In the genomic region with DNA sequence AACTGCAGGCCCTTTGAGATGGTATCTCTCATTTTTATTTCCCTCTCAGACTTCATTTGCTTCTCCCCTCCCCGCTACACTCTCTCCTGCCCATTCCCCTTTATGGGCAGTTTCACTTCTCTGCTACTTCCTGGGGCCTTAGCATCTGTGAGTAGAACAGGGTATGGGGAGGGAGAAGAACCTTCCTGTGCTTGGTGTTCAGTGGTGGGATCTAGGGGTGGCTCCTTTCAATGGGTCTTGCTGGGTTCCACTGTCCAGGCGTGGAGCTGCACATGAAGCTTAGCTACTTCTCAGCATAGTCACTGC, we compare ENCODE assay signal across 16 mouse cellular contexts. TPM values are rescaled to one million over a fixed set of nuclear protein-coding genes. Genes with fewer than 3 reads are reported as not detected.
DNase-seq lines count a peak whose midpoint lies in the region; ATAC-seq and TF ChIP-seq lines count a peak whose summit lies in the region.
"Had no signal": no experiment of that assay in that cellular context is flagged by ENCODE, and none has a peak within 500 bp of the region (broad histone marks: within the 10 kb centered on the region; RNA-seq: fewer than 3 reads in every experiment).

No protein-coding gene starts in this region.

- no peak for TF ChIP-seq POLR2A in heart, adult 2 months (IDR thresholded peaks at IDR 0.05; ENCODE audit: insufficient read depth, low read depth, low read length)
- no peak for TF ChIP-seq POLR2A in cortical plate, adult 2 months (IDR thresholded peaks at IDR 0.05; ENCODE audit: extremely low read depth, insufficient read depth, low read length)
- no peak for TF ChIP-seq POLR2A in small intestine, adult 2 months (IDR thresholded peaks at IDR 0.05; ENCODE audit: low read depth, low read length)

- H3K36me3 ChIP-seq in heart, adult 2 months (ENCODE audit: control insufficient read depth, insufficient read depth, low read length) = peaks cover 8% of the 10 kb centered on the region
- H3K36me3 ChIP-seq in lung, embryonic 14.5 days (ENCODE audit: insufficient read depth) = no peaks in the 10 kb centered on the region
- no peaks in the 10 kb centered on the region for H3K36me3 ChIP-seq in small intestine, adult 2 months (ENCODE audit: control insufficient read depth, insufficient read depth, low read length)
- H3K36me3 ChIP-seq in forebrain, embryonic 14.5 days (ENCODE audit: control insufficient read depth, insufficient read depth, low read length) = no peaks in the 10 kb centered on the region
- H3K36me3 ChIP-seq: limb, embryonic 13.5 days; midbrain, embryonic 12.5 days had no signal

- H3K79me2 ChIP-seq in heart, adult 2 months (replicated peaks; ENCODE audit: control insufficient read depth, insufficient read depth, low read length) = no peaks in the 10 kb centered on the region

- no peak for TF ChIP-seq CTCF in heart, adult 2 months (IDR thresholded peaks at IDR 0.05)
- no peak for TF ChIP-seq CTCF in lung, embryonic 14.5 days (IDR thresholded peaks at IDR 0.05; ENCODE audit: low read depth)
- TF ChIP-seq CTCF in cortical plate, adult 2 months (IDR thresholded peaks at IDR 0.05; ENCODE audit: extremely low read depth, insufficient read depth, low read length) = no peak
- TF ChIP-seq CTCF in small intestine, adult 2 months (IDR thresholded peaks at IDR 0.05; ENCODE audit: extremely low read depth, insufficient read length, insufficient replicate concordance, low read depth, low read length) = no peak

- no peaks in the 10 kb centered on the region for H3K9me3 ChIP-seq in lung, embryonic 14.5 days (ENCODE audit: low read depth, low read length)
- H3K9me3 ChIP-seq in forebrain, embryonic 14.5 days (replicated peaks; ENCODE audit: control insufficient read depth, low read length) = no peaks in the 10 kb centered on the region
- H3K9me3 ChIP-seq: limb, embryonic 13.5 days; midbrain, embryonic 12.5 days had no signal

- ATAC-seq in lung, embryonic 14.5 days (ENCODE audit: insufficient read depth) = no peak
- no peak for ATAC-seq in forebrain, embryonic 14.5 days

- H3K4me3 ChIP-seq in heart, adult 2 months = no peak overlapping the region
- no peak overlapping the region for H3K4me3 ChIP-seq in lung, embryonic 14.5 days (ENCODE audit: low read depth, low read length)
- no peak overlapping the region for H3K4me3 ChIP-seq in cortical plate, adult 2 months (ENCODE audit: insufficient read depth, low read length)
- no peak overlapping the region for H3K4me3 ChIP-seq in small intestine, adult 2 months (ENCODE audit: low read depth, low read length)
- H3K4me3 ChIP-seq in forebrain, embryonic 14.5 days (ENCODE audit: low read depth, low read length) = no peak overlapping the region
- H3K4me3 ChIP-seq: limb, embryonic 13.5 days; midbrain, embryonic 12.5 days had no signal

- WGBS in heart, adult 2 months = 73% methylated on average over 2 of the region's 2 CpGs
- WGBS in lung, embryonic 14.5 days = 82% methylated on average over 2 of the region's 2 CpGs
- 68% methylated on average over 2 of the region's 2 CpGs for WGBS in small intestine, adult 2 months
- WGBS in forebrain, embryonic 14.5 days = 84% methylated on average over 2 of the region's 2 CpGs

- no peaks in the 10 kb centered on the region for H3K27me3 ChIP-seq in heart, adult 2 months (ENCODE audit: control insufficient read depth, insufficient read depth, low read length)
- H3K27me3 ChIP-seq in lung, embryonic 14.5 days (ENCODE audit: insufficient read depth, low read length) = no peaks in the 10 kb centered on the region
- H3K27me3 ChIP-seq in small intestine, adult 2 months (ENCODE audit: control insufficient read depth, insufficient read depth, low read length) = no peaks in the 10 kb centered on the region
- no peaks in the 10 kb centered on the region for H3K27me3 ChIP-seq in forebrain, embryonic 14.5 days (replicated peaks; ENCODE audit: control insufficient read depth, insufficient read depth, low read length)
- H3K27me3 ChIP-seq: limb, embryonic 13.5 days; midbrain, embryonic 12.5 days had no signal

- intact Hi-C loops in heart, adult 2 months (cut with DNase I) = no loop called here

- no peak overlapping the region for H3K4me2 ChIP-seq in lung, embryonic 14.5 days
- H3K4me2 ChIP-seq in forebrain, embryonic 14.5 days (ENCODE audit: low read length) = no peak overlapping the region
- H3K4me2 ChIP-seq: limb, embryonic 13.5 days; midbrain, embryonic 12.5 days had no signal

- H3K9ac ChIP-seq in heart, adult 2 months (ENCODE audit: low read depth, low read length) = peak overlapping the region; percentile 35; the same call in 1 of the 2 replicates
- no peak overlapping the region for H3K9ac ChIP-seq in lung, embryonic 14.5 days
- no peak overlapping the region for H3K9ac ChIP-seq in forebrain, embryonic 14.5 days (ENCODE audit: low read length)
- H3K9ac ChIP-seq: limb, embryonic 13.5 days; midbrain, embryonic 12.5 days had no signal

- H3K4me1 ChIP-seq in heart, adult 2 months (ENCODE audit: control insufficient read depth, insufficient read depth, low read length) = peaks cover 39% of the 10 kb centered on the region
- no peaks in the 10 kb centered on the region for H3K4me1 ChIP-seq in lung, embryonic 14.5 days (ENCODE audit: insufficient read depth)
- H3K4me1 ChIP-seq in cortical plate, adult 2 months (ENCODE audit: control insufficient read depth, insufficient read depth, low read length) = no peaks in the 10 kb centered on the region
- peaks cover 68% of the 10 kb centered on the region for H3K4me1 ChIP-seq in small intestine, adult 2 months (ENCODE audit: control insufficient read depth, insufficient read depth, insufficient read length, low read length)
- 0 out of 2 replicates have a peak, but pooled peaks cover 5% of the 10 kb centered on the region for H3K4me1 ChIP-seq in forebrain, embryonic 14.5 days (ENCODE audit: control insufficient read depth, insufficient read depth, low read length)

- no peak for TF ChIP-seq EP300 in heart, adult 2 months (IDR thresholded peaks at IDR 0.05; ENCODE audit: insufficient read depth, low read depth, low read length)

- peak overlapping the region; percentile 90 for H3K27ac ChIP-seq in heart, adult 2 months
- peak overlapping the region; percentile 39; the same call in 1 of the 2 replicates for H3K27ac ChIP-seq in lung, embryonic 14.5 days (ENCODE audit: low read depth)
- H3K27ac ChIP-seq in cortical plate, adult 2 months (ENCODE audit: insufficient read depth, low read length) = peak overlapping the region; percentile 79
- peak overlapping the region; percentile 80 for H3K27ac ChIP-seq in small intestine, adult 2 months (ENCODE audit: insufficient read depth, low read depth, low read length)
- no peak overlapping the region for H3K27ac ChIP-seq in forebrain, embryonic 14.5 days (ENCODE audit: low read depth, low read length)
- H3K27ac ChIP-seq: limb, embryonic 13.5 days; midbrain, embryonic 12.5 days had no signal

- DNase-seq in heart, adult 2 months = peak in 1 of 2 experiments; percentile 20
- DNase-seq in heart, adult 8-10 months (ENCODE audit: low spot score) = no peak
- no peak for DNase-seq in lung, embryonic 14.5 days
- DNase-seq in lung, postnatal 4 days = no peak
- DNase-seq in forebrain, embryonic 14.5 days (ENCODE audit: low spot score) = no peak
- no peak for DNase-seq in adipocyte (ENCODE audit: low spot score)
- DNase-seq: layer of hippocampus, postnatal 36 days; thymus, postnatal 4 days had no signal

RNA-seq across cellular contexts. Expression of a gene that starts 22.8 kb away (rescaled TPM):
- total RNA-seq in heart, adult 2 months (2021) = not detected
- 8.1 TPM in 1 of 2 replicates, not detected in the other for polyA plus RNA-seq in heart, adult 2 months (2012; rRNA removed)
- not detected for total RNA-seq in heart, adult 8-10 months (2022)
- not detected in 2 replicates for polyA plus RNA-seq in lung, embryonic 14.5 days (2014; fragmentation: Nextera tagmentation; extraction: Ambion mirVana)
- polyA plus RNA-seq in cortical plate, adult 2 months (2012; rRNA removed) = not detected in 2 replicates
- polyA plus RNA-seq in small intestine, adult 2 months (2012; rRNA removed) = 3.8 TPM in 1 of 2 replicates, not detected in the other
- polyA plus RNA-seq in forebrain, embryonic 14.5 days (2014; fragmentation: Nextera tagmentation; extraction: Ambion mirVana) = not detected in 2 replicates
- total RNA-seq: adrenal gland, adult 18-20 months; gastrocnemius, adult 18-20 months; layer of hippocampus, postnatal 36 days had no signal
- polyA plus RNA-seq: intestine, embryonic 14.5 days; neural tube, embryonic 11.5 days had no signal

RNA-seq across cellular contexts. Expression of a gene that starts 37.0 kb away (rescaled TPM):
- total RNA-seq in heart, adult 2 months (2021) = 10 to 100 TPM; 42.7 to 44.1 TPM
- 63.0 and 97.8 TPM in 2 replicates for polyA plus RNA-seq in heart, adult 2 months (2012; rRNA removed)
- total RNA-seq in heart, adult 8-10 months (2022) = 10 to 100 TPM; 34.3 to 45.6 (median 40.1) TPM
- polyA plus RNA-seq in lung, embryonic 14.5 days (2014; fragmentation: Nextera tagmentation; extraction: Ambion mirVana) = 3.8 and 4.0 TPM in 2 replicates
- polyA plus RNA-seq in cortical plate, adult 2 months (2012; rRNA removed) = 8.0 and 9.1 TPM in 2 replicates
- polyA plus RNA-seq in small intestine, adult 2 months (2012; rRNA removed) = 56.9 and 186 TPM in 2 replicates
- polyA plus RNA-seq in forebrain, embryonic 14.5 days (2014; fragmentation: Nextera tagmentation; extraction: Ambion mirVana) = 5.3 and 8.3 TPM in 2 replicates

RNA-seq across cellular contexts. Expression of a gene that starts 41.9 kb away (rescaled TPM):
- 10 to 100 TPM; 13.5 to 14.6 TPM for total RNA-seq in heart, adult 2 months (2021)
- 9.8 and 17.3 TPM in 2 replicates for polyA plus RNA-seq in heart, adult 2 months (2012; rRNA removed)
- total RNA-seq in heart, adult 8-10 months (2022) = 10 to 100 TPM; 10.7 to 13.9 (median 12.5) TPM
- polyA plus RNA-seq in lung, embryonic 14.5 days (2014; fragmentation: Nextera tagmentation; extraction: Ambion mirVana) = 2.3 and 2.7 TPM in 2 replicates
- polyA plus RNA-seq in cortical plate, adult 2 months (2012; rRNA removed) = 4.7 and 5.1 TPM in 2 replicates
- polyA plus RNA-seq in small intestine, adult 2 months (2012; rRNA removed) = 133 and 320 TPM in 2 replicates
- 0.95 and 0.99 TPM in 2 replicates for polyA plus RNA-seq in forebrain, embryonic 14.5 days (2014; fragmentation: Nextera tagmentation; extraction: Ambion mirVana)
